In genomic region chr12:76552321-76552720, GRCm38 (mm10) we compare ENCODE assay signal across 8 mouse cellular contexts. TPM values are rescaled to one million over a fixed set of nuclear protein-coding genes. Genes with fewer than 3 reads are reported as not detected.
A peak's percentile ranks its signal among the peaks of the same experiment; 100 is the strongest.
DNase-seq lines count a peak whose midpoint lies in the region; ATAC-seq and TF ChIP-seq lines count a peak whose summit lies in the region.

No protein-coding gene starts in this region.

- 0 out of 2 replicates have a peak, but pooled peaks cover 5% of the 10 kb centered on the region for H3K27me3 ChIP-seq in embryonic facial prominence, embryonic 14.5 days (replicated peaks; ENCODE audit: control insufficient read depth, insufficient read depth, low read length)
- peaks cover 27% of the 10 kb centered on the region for H3K27me3 ChIP-seq in embryonic facial prominence, embryonic 10.5 days (replicated peaks; ENCODE audit: low read depth, poor library complexity, severe bottlenecking)
- H3K27me3 ChIP-seq in intestine, embryonic 15.5 days (replicated peaks) = no peaks in the 10 kb centered on the region
- H3K27me3 ChIP-seq in neural tube, embryonic 15.5 days (replicated peaks) = peaks cover 18% of the 10 kb centered on the region

- H3K9me3 ChIP-seq in embryonic facial prominence, embryonic 14.5 days (ENCODE audit: control insufficient read depth, low read length) = no peaks in the 10 kb centered on the region
- H3K9me3 ChIP-seq in embryonic facial prominence, embryonic 10.5 days = no peaks in the 10 kb centered on the region
- H3K9me3 ChIP-seq in intestine, embryonic 15.5 days = no peaks in the 10 kb centered on the region
- no peaks in the 10 kb centered on the region for H3K9me3 ChIP-seq in neural tube, embryonic 15.5 days (replicated peaks)

- peak; percentile 67 for DNase-seq in embryonic facial prominence, embryonic 14.5 days (ENCODE audit: low spot score)
- DNase-seq in embryonic facial prominence, embryonic 10.5 days (ENCODE audit: low spot score) = no peak
- DNase-seq in adrenal gland, postnatal 36 days = peak; percentile 82
- no peak for DNase-seq in layer of hippocampus, adult 2 months (ENCODE audit: low spot score in 2 of 2)
- no peak for DNase-seq in left cerebral cortex, adult 9 months (ENCODE audit: low spot score in 2 of 2)

- H3K27ac ChIP-seq in embryonic facial prominence, embryonic 14.5 days (replicated peaks; ENCODE audit: low read depth, low read length) = no peak overlapping the region
- no peak overlapping the region for H3K27ac ChIP-seq in embryonic facial prominence, embryonic 10.5 days (replicated peaks)
- peak overlapping the region; percentile 73 for H3K27ac ChIP-seq in intestine, embryonic 15.5 days
- H3K27ac ChIP-seq in layer of hippocampus, adult 2 months = no peak overlapping the region
- H3K27ac ChIP-seq in neural tube, embryonic 15.5 days (replicated peaks) = no peak overlapping the region

- no peaks in the 10 kb centered on the region for H3K36me3 ChIP-seq in embryonic facial prominence, embryonic 14.5 days (ENCODE audit: control insufficient read depth, insufficient read depth, low read length)
- H3K36me3 ChIP-seq in embryonic facial prominence, embryonic 10.5 days (replicated peaks) = no peaks in the 10 kb centered on the region
- no peaks in the 10 kb centered on the region for H3K36me3 ChIP-seq in intestine, embryonic 15.5 days
- no peaks in the 10 kb centered on the region for H3K36me3 ChIP-seq in neural tube, embryonic 15.5 days

- WGBS in embryonic facial prominence, embryonic 14.5 days = 63% methylated on average over 8 of the region's 8 CpGs
- 84% methylated on average over 8 of the region's 8 CpGs for WGBS in embryonic facial prominence, embryonic 10.5 days
- 20% methylated on average over 8 of the region's 8 CpGs for WGBS in intestine, embryonic 15.5 days
- 59% methylated on average over 8 of the region's 8 CpGs for WGBS in neural tube, embryonic 15.5 days

- H3K4me1 ChIP-seq in embryonic facial prominence, embryonic 14.5 days (ENCODE audit: control insufficient read depth, insufficient read depth, low read length) = peaks cover 5% of the 10 kb centered on the region
- H3K4me1 ChIP-seq in embryonic facial prominence, embryonic 10.5 days = peaks cover 52% of the 10 kb centered on the region
- peaks cover 84% of the 10 kb centered on the region for H3K4me1 ChIP-seq in intestine, embryonic 15.5 days (replicated peaks)
- H3K4me1 ChIP-seq in neural tube, embryonic 15.5 days = peaks cover 19% of the 10 kb centered on the region

- no peak overlapping the region for H3K4me2 ChIP-seq in embryonic facial prominence, embryonic 14.5 days (ENCODE audit: low read depth, low read length)
- no peak overlapping the region; the same call in 1 of the 2 replicates for H3K4me2 ChIP-seq in intestine, embryonic 15.5 days (replicated peaks)
- no peak overlapping the region for H3K4me2 ChIP-seq in neural tube, embryonic 15.5 days

- no peak overlapping the region for H3K9ac ChIP-seq in embryonic facial prominence, embryonic 14.5 days (ENCODE audit: low read depth, low read length)
- H3K9ac ChIP-seq in intestine, embryonic 15.5 days = no peak overlapping the region
- H3K9ac ChIP-seq in neural tube, embryonic 15.5 days (replicated peaks) = no peak overlapping the region

- ATAC-seq in embryonic facial prominence, embryonic 14.5 days (ENCODE audit: low read depth) = no peak
- ATAC-seq in intestine, embryonic 15.5 days = peak; percentile 84
- ATAC-seq in megakaryocyte-erythroid progenitor cell, adult 5-6 weeks (replicated peaks; ENCODE audit: low FRiP score, low TSS enrichment, poor library complexity, severe bottlenecking) = 0 out of 2 replicates have a peak, but pooled peaks have one; percentile 23
- ATAC-seq in neural tube, embryonic 15.5 days (ENCODE audit: low FRiP score) = no peak

- no peak for TF ChIP-seq CTCF in layer of hippocampus, adult 2 months (conservative IDR thresholded peaks at IDR 0.05)

- no peak overlapping the region for H3K4me3 ChIP-seq in embryonic facial prominence, embryonic 14.5 days (ENCODE audit: low read depth, low read length)
- no peak overlapping the region for H3K4me3 ChIP-seq in embryonic facial prominence, embryonic 10.5 days
- no peak overlapping the region for H3K4me3 ChIP-seq in intestine, embryonic 15.5 days (replicated peaks)
- H3K4me3 ChIP-seq in layer of hippocampus, adult 2 months = no peak overlapping the region
- no peak overlapping the region for H3K4me3 ChIP-seq in neural tube, embryonic 15.5 days (replicated peaks)

RNA-seq across cellular contexts. Expression of gene Plekhg3, which starts 21.6 kb away (rescaled TPM):
- 6.3 and 7.3 TPM in 2 replicates for polyA plus RNA-seq in embryonic facial prominence, embryonic 14.5 days (2014; fragmentation: Nextera tagmentation; extraction: Ambion mirVana)
- polyA plus RNA-seq in embryonic facial prominence, embryonic 10.5 days (2016; fragmentation: Nextera tagmentation; extraction: Ambion mirVana) = 3.3 and 3.9 TPM in 2 replicates
- total RNA-seq in adrenal gland, postnatal 36 days (2021) = 10 to 100 TPM; 11.1 to 13.0 TPM
- polyA plus RNA-seq in intestine, embryonic 15.5 days (2015; fragmentation: Nextera tagmentation; extraction: Ambion mirVana) = 9.5 and 11.2 TPM in 2 replicates
- total RNA-seq in megakaryocyte-erythroid progenitor cell, adult 5-6 weeks (2014; fragmentation: Nextera tagmentation) = 2.4 and 3.9 TPM in 2 replicates
- 0.38 and 0.42 TPM in 2 replicates for total RNA-seq in megakaryocyte-erythroid progenitor cell, adult 5-6 weeks (2017)
- 10 to 100 TPM; 22.9 to 24.4 TPM for total RNA-seq in layer of hippocampus, adult 2 months (2021)
- polyA plus RNA-seq in neural tube, embryonic 15.5 days (2015; fragmentation: Nextera tagmentation; extraction: Ambion mirVana) = 1.1 and 3.6 TPM in 2 replicates

Comparison
In these comparisons a context has a peak if more than half of its experiments do, and no peak if none do; other contexts are left out.
1. DNase-seq: peak in embryonic facial prominence, embryonic 14.5 days (single experiment) and adrenal gland, postnatal 36 days (2 of 2); none in embryonic facial prominence, embryonic 10.5 days (single experiment), layer of hippocampus, adult 2 months (0 of 2) and left cerebral cortex, adult 9 months (0 of 2).
2. ATAC-seq: peak in intestine, embryonic 15.5 days (single experiment) and megakaryocyte-erythroid progenitor cell, adult 5-6 weeks (single experiment); none in embryonic facial prominence, embryonic 14.5 days (single experiment) and neural tube, embryonic 15.5 days (single experiment).